Comparison of ENCODE assay signal across 10 mouse cellular contexts in genomic region chr14:13934052-13934371, GRCm38 (mm10). TPM values are rescaled to one million over a fixed set of nuclear protein-coding genes. Genes with fewer than 3 reads are reported as not detected.
A peak's percentile ranks its signal among the peaks of the same experiment; 100 is the strongest.
DNase-seq lines count a peak whose midpoint lies in the region; ATAC-seq lines count a peak whose summit lies in the region.
"Had no signal": no experiment of that assay in that cellular context is flagged by ENCODE, and none has a peak within 500 bp of the region (broad histone marks: within the 10 kb centered on the region; RNA-seq: fewer than 3 reads in every experiment).

No protein-coding gene starts in this region.

- H3K36me3 ChIP-seq in heart, embryonic 14.5 days (ENCODE audit: control insufficient read depth, insufficient read depth, low read length) = no peaks in the 10 kb centered on the region
- no peaks in the 10 kb centered on the region for H3K36me3 ChIP-seq in hindbrain, embryonic 15.5 days

- ATAC-seq in heart, embryonic 14.5 days (ENCODE audit: insufficient number of reproducible peaks, insufficient read depth, low FRiP score, low read depth) = no peak
- peak; percentile 48; the same call in 1 of the 2 replicates for ATAC-seq in common myeloid progenitor, adult 5-6 weeks (replicated peaks; ENCODE audit: low read depth, poor library complexity, severe bottlenecking)
- no peak for ATAC-seq in hindbrain, embryonic 15.5 days (ENCODE audit: low FRiP score, low read depth)
- peak; percentile 53 for ATAC-seq in megakaryocyte-erythroid progenitor cell, adult 5-6 weeks (replicated peaks; ENCODE audit: low FRiP score, low TSS enrichment, poor library complexity, severe bottlenecking)
- no peak for ATAC-seq in cerebellum, adult (ENCODE audit: insufficient number of reproducible peaks, low FRiP score, low TSS enrichment)

- H3K27ac ChIP-seq in heart, embryonic 14.5 days (replicated peaks in 1 of 2; ENCODE audit: control insufficient read depth in 1 of 2, insufficient read depth in 1 of 2, low read depth in 2 of 2, low read length in 2 of 2) = no peak overlapping the region
- no peak overlapping the region for H3K27ac ChIP-seq in hindbrain, embryonic 15.5 days (replicated peaks)

- H3K4me2 ChIP-seq in heart, embryonic 14.5 days (ENCODE audit: low read length) = peak overlapping the region; percentile 92
- H3K4me2 ChIP-seq in hindbrain, embryonic 15.5 days = peak overlapping the region; percentile 64

- 0 out of 2 replicates have a peak, but pooled peaks cover 4% of the 10 kb centered on the region for H3K9me3 ChIP-seq in heart, embryonic 14.5 days (ENCODE audit: control insufficient read depth, low read length)
- H3K9me3 ChIP-seq in hindbrain, embryonic 15.5 days = no peaks in the 10 kb centered on the region

- 34% methylated on average over 5 of the region's 5 CpGs for WGBS in heart, embryonic 14.5 days
- WGBS in hindbrain, embryonic 15.5 days = 57% methylated on average over 5 of the region's 5 CpGs

- H3K4me3 ChIP-seq in heart, embryonic 14.5 days (ENCODE audit: control insufficient read depth in 1 of 2, insufficient read depth in 1 of 2, low read depth in 1 of 2, low read length in 2 of 2) = peak overlapping the region; percentile 44 to 48; a peak in 3 of 4 replicates
- H3K4me3 ChIP-seq in hindbrain, embryonic 15.5 days = no peak overlapping the region
- H3K4me3 ChIP-seq: myocyte had no signal

- no peaks in the 10 kb centered on the region for H3K27me3 ChIP-seq in heart, embryonic 14.5 days (ENCODE audit: control insufficient read depth, insufficient read depth, low read length)
- no peaks in the 10 kb centered on the region for H3K27me3 ChIP-seq in hindbrain, embryonic 15.5 days

- no peak for DNase-seq in heart, postnatal 25 days (ENCODE audit: low spot score)
- DNase-seq in adrenal gland, adult 2 months = no peak
- DNase-seq in layer of hippocampus, postnatal 36 days = no peak
- DNase-seq: gastrocnemius, postnatal 25 days had no signal

- H3K4me1 ChIP-seq in heart, embryonic 14.5 days (ENCODE audit: control insufficient read depth in 2 of 2, insufficient read depth in 2 of 2, low read length in 2 of 2) = no peaks in the 10 kb centered on the region; a peak in 1 of 4 replicates
- peaks cover 9% of the 10 kb centered on the region for H3K4me1 ChIP-seq in hindbrain, embryonic 15.5 days (replicated peaks)

- intact Hi-C loops in heart, postnatal 25 days (cut with DNase I) = no loop called here

- no peak overlapping the region; the same call in 1 of the 2 replicates for H3K9ac ChIP-seq in heart, embryonic 14.5 days (ENCODE audit: low read length)
- no peak overlapping the region for H3K9ac ChIP-seq in hindbrain, embryonic 15.5 days

RNA-seq across cellular contexts. Expression of gene Gm281, which starts 19.7 kb away (rescaled TPM):
- polyA plus RNA-seq in heart, embryonic 14.5 days (2014; fragmentation: Nextera tagmentation; extraction: Ambion mirVana) = not detected in 2 replicates
- total RNA-seq in heart, postnatal 25 days (2021) = not detected
- total RNA-seq in common myeloid progenitor, adult 5-6 weeks (2017) = not detected in 2 replicates
- not detected in 2 replicates for polyA plus RNA-seq in hindbrain, embryonic 15.5 days (2015; fragmentation: Nextera tagmentation; extraction: Ambion mirVana)
- total RNA-seq in megakaryocyte-erythroid progenitor cell, adult 5-6 weeks (2014; fragmentation: Nextera tagmentation) = not detected in 2 replicates
- total RNA-seq in megakaryocyte-erythroid progenitor cell, adult 5-6 weeks (2017) = not detected in 2 replicates
- not detected for total RNA-seq in adrenal gland, adult 2 months (2021)
- not detected in 2 replicates for polyA plus RNA-seq in adrenal gland, adult 2 months (2012; rRNA removed)
- total RNA-seq in layer of hippocampus, postnatal 36 days (2021) = not detected
- total RNA-seq: gastrocnemius, postnatal 25 days had no signal
- polyA plus RNA-seq: myocyte had no signal

RNA-seq across cellular contexts. Expression of gene Atxn7, which starts 27.2 kb away (rescaled TPM):
- polyA plus RNA-seq in heart, embryonic 14.5 days (2014; fragmentation: Nextera tagmentation; extraction: Ambion mirVana) = 5.5 and 5.6 TPM in 2 replicates
- total RNA-seq in heart, postnatal 25 days (2021) = 10 to 100 TPM; 14.7 to 19.0 TPM
- 19.3 and 30.0 TPM in 2 replicates for total RNA-seq in common myeloid progenitor, adult 5-6 weeks (2017)
- 3.8 and 4.6 TPM in 2 replicates for polyA plus RNA-seq in hindbrain, embryonic 15.5 days (2015; fragmentation: Nextera tagmentation; extraction: Ambion mirVana)
- total RNA-seq in megakaryocyte-erythroid progenitor cell, adult 5-6 weeks (2014; fragmentation: Nextera tagmentation) = 29.9 and 31.2 TPM in 2 replicates
- total RNA-seq in megakaryocyte-erythroid progenitor cell, adult 5-6 weeks (2017) = 24.8 and 27.8 TPM in 2 replicates
- total RNA-seq in adrenal gland, adult 2 months (2021) = 10 to 100 TPM; 17.1 to 31.0 TPM
- polyA plus RNA-seq in adrenal gland, adult 2 months (2012; rRNA removed) = 17.7 and 24.1 TPM in 2 replicates
- total RNA-seq in layer of hippocampus, postnatal 36 days (2021) = 10 to 100 TPM; 29.0 to 32.6 TPM

RNA-seq across cellular contexts. Expression of gene Thoc7, which starts 27.6 kb away (rescaled TPM):
- 186 and 190 TPM in 2 replicates for polyA plus RNA-seq in heart, embryonic 14.5 days (2014; fragmentation: Nextera tagmentation; extraction: Ambion mirVana)
- 10 to 100 TPM; 87.7 to 96.3 TPM for total RNA-seq in heart, postnatal 25 days (2021)
- total RNA-seq in common myeloid progenitor, adult 5-6 weeks (2017) = 254 and 263 TPM in 2 replicates
- 174 and 193 TPM in 2 replicates for polyA plus RNA-seq in hindbrain, embryonic 15.5 days (2015; fragmentation: Nextera tagmentation; extraction: Ambion mirVana)
- total RNA-seq in megakaryocyte-erythroid progenitor cell, adult 5-6 weeks (2014; fragmentation: Nextera tagmentation) = 226 and 251 TPM in 2 replicates
- total RNA-seq in megakaryocyte-erythroid progenitor cell, adult 5-6 weeks (2017) = 263 and 514 TPM in 2 replicates
- 10 to 100 TPM; 86.7 to 96.8 TPM for total RNA-seq in adrenal gland, adult 2 months (2021)
- 4.3 and 7.3 TPM in 2 replicates for polyA plus RNA-seq in adrenal gland, adult 2 months (2012; rRNA removed)
- total RNA-seq in layer of hippocampus, postnatal 36 days (2021) = 100 to 1,000 TPM in 1 of 2 experiments, 10 to 100 TPM in 1; 93.8 to 101 TPM

Comparison
In these comparisons a context has a peak if more than half of its experiments do, and no peak if none do; other contexts are left out.
1. ATAC-seq: peak in common myeloid progenitor, adult 5-6 weeks (single experiment) and megakaryocyte-erythroid progenitor cell, adult 5-6 weeks (single experiment); none in heart, embryonic 14.5 days (single experiment), hindbrain, embryonic 15.5 days (single experiment) and cerebellum, adult (single experiment).